Mouse (Mus musculus) MEL (cell line): ENCODE data around the gene Inhba. TPM values are rescaled to one million over a fixed set of nuclear protein-coding genes. Genes with fewer than 3 reads are reported as not detected.

Experiments
- DNase-seq: peaks from one replicate; pipeline ENCODE4 v3.0.0; 2011; ENCODE audit warnings: low read depth, low spot score
- H3K27ac ChIP-seq: 2 replicates; pipeline ENCODE4 v1.5.1; 2012; ENCODE audit warnings: low read depth, mild to moderate bottlenecking, control low read depth, low read length, moderate library complexity; ENCODE audit not compliant: control insufficient read depth
- H3K27me3 ChIP-seq, 2 experiments: fragments of 150-350 bp in 1 of 2; sonication (generic) in 1 of 2; 2 replicates each; pipeline ENCODE4 v1.6.1; 2012; ENCODE audit warnings: low read length in 2 of 2, mild to moderate bottlenecking in 2 of 2, improper control_type of control experiment in 1 of 2, moderate library complexity in 1 of 2; ENCODE audit not compliant: insufficient read depth in 2 of 2, control insufficient read depth in 1 of 2
- H3K36me3 ChIP-seq, 2 experiments: 2 replicates each; pipeline ENCODE4 v1.6.1; 2012 to 2014; ENCODE audit warnings: low read length in 2 of 2, improper control_type of control experiment in 1 of 2, inconsistent platforms in 1 of 2, mild to moderate bottlenecking in 1 of 2; ENCODE audit not compliant: insufficient read depth in 2 of 2, control insufficient read depth in 1 of 2
- H3K4me1 ChIP-seq, 2 experiments: fragments of 150-350 bp in 1 of 2; sonication (generic) in 1 of 2; 2 replicates each; pipeline ENCODE4 v1.6.1; 2012; ENCODE audit warnings: low read length in 2 of 2, improper control_type of control experiment in 1 of 2, mild to moderate bottlenecking in 1 of 2; ENCODE audit not compliant: insufficient read depth in 2 of 2, control insufficient read depth in 1 of 2
- H3K4me3 ChIP-seq, 2 experiments: fragments of 150-350 bp in 1 of 2; sonication (generic) in 1 of 2; 2 replicates each; pipeline ENCODE4 v1.5.1; 2012; ENCODE audit warnings: low read depth in 2 of 2, low read length in 2 of 2, mild to moderate bottlenecking in 2 of 2, moderate library complexity in 2 of 2, control low read depth in 1 of 2, improper control_type of control experiment in 1 of 2; ENCODE audit not compliant: control insufficient read depth in 1 of 2, insufficient read depth in 1 of 2
- H3K79me2 ChIP-seq: 2 replicates; pipeline ENCODE4 v1.6.1; 2012; ENCODE audit warnings: mild to moderate bottlenecking, low read length, moderate library complexity; ENCODE audit not compliant: control insufficient read depth, poor library complexity, insufficient read depth
- H3K9ac ChIP-seq: 2 replicates; pipeline ENCODE4 v1.6.1; 2012; ENCODE audit warnings: low read depth, mild to moderate bottlenecking, control low read depth, low read length, moderate library complexity; ENCODE audit not compliant: control insufficient read depth, poor library complexity, severe bottlenecking
- H3K9me3 ChIP-seq: fragments of 150-350 bp; sonication (generic); replicated peaks from 2 replicates; pipeline ENCODE4 v1.6.1; 2012; ENCODE audit warnings: mild to moderate bottlenecking, low read length, improper control_type of control experiment, moderate library complexity; ENCODE audit not compliant: insufficient read depth
- BHLHE40 ChIP-seq: IDR thresholded peaks from 2 replicates; pipeline ENCODE4 v1.6.1; 2012; ENCODE audit warnings: low read depth, mild to moderate bottlenecking, inconsistent platforms, low read length, improper control_type of control experiment, borderline replicate concordance
- CHD1 ChIP-seq: IDR thresholded peaks from 2 replicates; pipeline ENCODE4 v1.6.1; 2012; ENCODE audit warnings: low read depth, mild to moderate bottlenecking, inconsistent platforms, low read length, improper control_type of control experiment
- CTCF ChIP-seq, 3 experiments: IDR thresholded peaks in 2 of 3; conservative IDR thresholded peaks in 1 of 3; 2 replicates each; pipeline ENCODE4 v1.5.1; 2011 to 2012; ENCODE audit warnings: low read length in 3 of 3, low read depth in 2 of 3, mild to moderate bottlenecking in 2 of 3, improper control_type of control experiment in 1 of 3, inconsistent platforms in 1 of 3, mixed read lengths in 1 of 3, moderate library complexity in 1 of 3; ENCODE audit not compliant: control insufficient read depth in 1 of 3, insufficient read depth in 1 of 3, poor library complexity in 1 of 3, severe bottlenecking in 1 of 3
- ELF1 ChIP-seq: IDR thresholded peaks from 2 replicates; pipeline ENCODE4 v1.6.1; 2014; ENCODE audit warnings: low read depth, mild to moderate bottlenecking, inconsistent platforms, low read length, improper control_type of control experiment, moderate library complexity
- HCFC1 ChIP-seq: IDR thresholded peaks from 2 replicates; pipeline ENCODE4 v1.6.1; 2012; ENCODE audit warnings: low read depth, mild to moderate bottlenecking, inconsistent platforms, low read length, improper control_type of control experiment, moderate library complexity
- KAT2A ChIP-seq: conservative IDR thresholded peaks from 2 replicates; pipeline ENCODE4 v1.6.1; 2012; ENCODE audit warnings: low read depth, low read length, improper control_type of control experiment, inconsistent platforms
- MAFK ChIP-seq: IDR thresholded peaks from 2 replicates; pipeline ENCODE4 v1.6.1; 2011; ENCODE audit warnings: low read depth, mild to moderate bottlenecking, low read length, improper control_type of control experiment, borderline replicate concordance
- MAX ChIP-seq: IDR thresholded peaks from 2 replicates; pipeline ENCODE4 v1.6.1; 2011; ENCODE audit warnings: low read length, improper control_type of control experiment
- MEF2A ChIP-seq: IDR thresholded peaks from 2 replicates; pipeline ENCODE4 v1.6.1; 2014; ENCODE audit warnings: low read depth, mild to moderate bottlenecking, inconsistent platforms, low read length, improper control_type of control experiment; ENCODE audit not compliant: poor library complexity, insufficient replicate concordance, severe bottlenecking; ENCODE audit errors: extremely low read depth
- NELFE ChIP-seq: IDR thresholded peaks from 2 replicates; pipeline ENCODE4 v1.6.1; 2011; ENCODE audit warnings: low read depth, low read length, improper control_type of control experiment
- NRF1 ChIP-seq: IDR thresholded peaks from 2 replicates; pipeline ENCODE4 v1.6.1; 2014; ENCODE audit warnings: low read depth, mild to moderate bottlenecking, inconsistent platforms, low read length, improper control_type of control experiment, moderate library complexity; ENCODE audit not compliant: poor library complexity, insufficient read depth, severe bottlenecking
- POLR2AphosphoS2 ChIP-seq: IDR thresholded peaks from 2 replicates; pipeline ENCODE4 v1.6.1; 2011; ENCODE audit warnings: low read length, improper control_type of control experiment
- POLR2AphosphoS5 ChIP-seq: IDR thresholded peaks from 2 replicates; pipeline ENCODE4 v1.6.1; 2012; ENCODE audit warnings: low read depth, borderline replicate concordance, mild to moderate bottlenecking, inconsistent platforms, low read length, moderate library complexity, mixed read lengths
- RAD21 ChIP-seq: IDR thresholded peaks from 2 replicates; pipeline ENCODE4 v1.6.1; 2011; ENCODE audit warnings: mild to moderate bottlenecking, low read depth, low read length, improper control_type of control experiment
- RCOR1 ChIP-seq: IDR thresholded peaks from 2 replicates; pipeline ENCODE4 v1.6.1; 2012; ENCODE audit warnings: low read depth, mild to moderate bottlenecking, inconsistent platforms, low read length, improper control_type of control experiment
- SMC3 ChIP-seq: IDR thresholded peaks from 2 replicates; pipeline ENCODE4 v1.6.1; 2011; ENCODE audit warnings: low read depth, low read length, improper control_type of control experiment
- TBP ChIP-seq: IDR thresholded peaks from 2 replicates; pipeline ENCODE4 v1.8.0; 2011; ENCODE audit warnings: low read depth, low read length, improper control_type of control experiment
- TCF12 ChIP-seq: IDR thresholded peaks from 2 replicates; pipeline ENCODE4 v1.6.1; 2014; ENCODE audit warnings: low read depth, mild to moderate bottlenecking, inconsistent platforms, low read length, improper control_type of control experiment, moderate library complexity
- USF1 ChIP-seq: IDR thresholded peaks from 2 replicates; pipeline ENCODE4 v1.6.1; 2014; ENCODE audit warnings: low read depth, mild to moderate bottlenecking, inconsistent platforms, low read length, improper control_type of control experiment, moderate library complexity
- USF2 ChIP-seq, 2 experiments: IDR thresholded peaks; 2 replicates each; pipeline ENCODE4 v1.6.1; 2011 to 2012; ENCODE audit warnings: improper control_type of control experiment in 2 of 2, low read length in 2 of 2, borderline replicate concordance in 1 of 2, inconsistent platforms in 1 of 2, low read depth in 1 of 2, mild to moderate bottlenecking in 1 of 2; ENCODE audit not compliant: insufficient read depth in 1 of 2
- ZMIZ1 ChIP-seq: IDR thresholded peaks from 2 replicates; pipeline ENCODE4 v1.6.1; 2012; ENCODE audit warnings: low read depth, mild to moderate bottlenecking, inconsistent platforms, low read length, improper control_type of control experiment, moderate library complexity
- ZNF384 ChIP-seq: IDR thresholded peaks from 2 replicates; pipeline ENCODE4 v1.6.1; 2012; ENCODE audit warnings: low read depth, mild to moderate bottlenecking, inconsistent platforms, low read length, improper control_type of control experiment
- polyA plus RNA-seq, 2 experiments: library from polyadenylated mRNA; stranded (reverse) in 1 of 2; unstranded in 1 of 2; fragments of >175 nt in 1 of 2; fragments of >200 nt in 1 of 2; gene quantifications; 2 replicates each; pipeline versions ENCODE4 v1.2.1 to v1.2.4; 2012; ENCODE audit warnings: low replicate concordance in 2 of 2, low read depth in 1 of 2; ENCODE audit not compliant: insufficient read length in 2 of 2, insufficient read depth in 1 of 2, missing spikeins in 1 of 2
- total RNA-seq: library from RNA; depleted of rRNA; stranded (reverse); fragments of 300-350 nt; gene quantifications from 2 replicates; pipeline ENCODE4 v1.2.3, GENCODE M21; 2012

Gene Inhba
- total and polyA plus RNA-seq, 3 experiments: not detected

GRCm38 (mm10) chr13:15985761-15986160, 25.9 kb upstream of the Inhba start:
- H3K4me1 ChIP-seq: no peaks in the 10 kb centered on the region
- H3K27me3 ChIP-seq: no peaks in the 10 kb centered on the region
- H3K79me2 ChIP-seq: no peaks in the 10 kb centered on the region
- peak; percentile 16; the same call in 1 of the 2 replicates for TF ChIP-seq SMC3
- peak in 1 of 3 experiments; percentile 33; a peak in 2 of 6 replicates for TF ChIP-seq CTCF (IDR thresholded peaks at IDR 0.05 in 2 of 3, conservative IDR thresholded peaks at IDR 0.05 in 1 of 3; ENCODE audit: control insufficient read depth in 1 of 3, insufficient read depth in 1 of 3, low read depth in 2 of 3, low read length in 3 of 3, poor library complexity in 1 of 3, severe bottlenecking in 1 of 3)
- no peak for TF ChIP-seq ELF1
- TF ChIP-seq RAD21: peak; percentile 40
- no peak overlapping the region for H3K9ac ChIP-seq
- H3K9me3 ChIP-seq: no peaks in the 10 kb centered on the region
- H3K27ac ChIP-seq: no peak overlapping the region
- DNase-seq: peak; percentile 1
- H3K4me3 ChIP-seq: no peak overlapping the region
- H3K36me3 ChIP-seq: no peaks in the 10 kb centered on the region

GRCm38 (mm10) chr13:15986172-15986571, 25.5 kb upstream of the Inhba start:
- no peaks in the 10 kb centered on the region for H3K4me1 ChIP-seq
- H3K36me3 ChIP-seq: no peaks in the 10 kb centered on the region
- H3K79me2 ChIP-seq: no peaks in the 10 kb centered on the region
- no peaks in the 10 kb centered on the region for H3K27me3 ChIP-seq
- H3K27ac ChIP-seq: no peak overlapping the region
- TF ChIP-seq BHLHE40 (no peak), CTCF (IDR thresholded peaks at IDR 0.05 in 2 of 3, conservative IDR thresholded peaks at IDR 0.05 in 1 of 3; ENCODE audit: control insufficient read depth in 1 of 3, insufficient read depth in 1 of 3, low read depth in 2 of 3, low read length in 3 of 3, poor library complexity in 1 of 3, severe bottlenecking in 1 of 3) (no peak), NELFE (no peak), RCOR1 (no peak), ZNF384 (no peak), POLR2AphosphoS2 (no peak), NRF1 (no peak), KAT2A (no peak), TCF12 (no peak), ELF1 (no peak), ZMIZ1 (no peak), USF2 (IDR thresholded peaks at IDR 0.05; ENCODE audit: borderline replicate concordance in 1 of 2, insufficient read depth in 1 of 2, low read depth in 1 of 2, low read length in 2 of 2) (no peak), POLR2AphosphoS5 (no peak), MAX (no peak), TBP (no peak), USF1 (no peak), CHD1 (no peak), HCFC1 (no peak), MEF2A (no peak), MAFK (no peak)
- no peak overlapping the region for H3K9ac ChIP-seq
- H3K9me3 ChIP-seq: no peaks in the 10 kb centered on the region
- no peak overlapping the region for H3K4me3 ChIP-seq
- no peak for DNase-seq
